Mouse (Mus musculus): Measurements from ENCODE around the gene Ryr2.

DNA sequence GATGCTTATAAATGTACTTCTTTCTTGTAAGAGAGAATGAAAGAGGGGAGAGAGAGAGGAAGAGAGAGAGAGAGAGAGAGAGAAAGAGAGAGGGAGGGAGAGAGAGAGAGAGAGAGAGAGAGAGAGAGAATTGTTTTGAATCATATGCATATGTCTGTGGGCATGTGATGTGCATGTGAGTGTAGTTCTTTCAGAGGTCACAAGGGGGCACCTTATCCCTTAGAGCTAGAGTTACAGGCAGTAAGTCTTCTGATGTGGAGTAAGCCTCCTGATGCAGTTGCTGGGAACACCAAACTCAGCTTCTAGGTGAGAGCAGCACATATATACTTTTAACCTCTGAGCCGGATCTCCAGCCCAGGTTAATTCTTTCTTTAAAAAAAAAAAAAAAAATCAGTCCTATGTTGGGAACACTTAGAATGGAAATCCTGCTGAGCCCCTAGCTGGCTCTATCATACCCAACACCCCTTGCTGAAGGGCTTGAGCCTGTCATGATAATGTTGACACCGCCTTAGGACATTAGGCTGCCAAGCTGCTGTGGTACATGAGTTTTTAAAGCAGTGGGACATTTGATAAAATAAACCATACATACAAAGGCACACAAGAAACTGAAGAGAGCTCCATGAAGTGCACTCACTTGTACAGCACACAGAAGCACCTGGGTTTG lies 281.1 kb downstream of the Ryr2 start:
- TF ChIP-seq POLR2A (IDR thresholded peaks at IDR 0.05; ENCODE audit: control insufficient read depth, low read depth, low read length) (no peak), CTCF (IDR thresholded peaks at IDR 0.05; ENCODE audit: control insufficient read depth, insufficient read depth, insufficient replicate concordance, low read depth, low read length) (no peak)
